Comparison of ENCODE assay signal across 10 mouse cellular contexts in genomic region chr16:93746957-93747356, GRCm38 (mm10). TPM values are rescaled to one million over a fixed set of nuclear protein-coding genes. Genes with fewer than 3 reads are reported as not detected.
DNase-seq lines count a peak whose midpoint lies in the region; ATAC-seq and TF ChIP-seq lines count a peak whose summit lies in the region.
"Had no signal": no experiment of that assay in that cellular context is flagged by ENCODE, and none has a peak within 500 bp of the region (broad histone marks: within the 10 kb centered on the region; RNA-seq: fewer than 3 reads in every experiment).

No protein-coding gene starts in this region.

- no peak for TF ChIP-seq EP300 in liver, postnatal 0 days (IDR thresholded peaks at IDR 0.05; ENCODE audit: low read depth)

- no peak for ATAC-seq in midbrain, embryonic 14.5 days (ENCODE audit: low FRiP score, low TSS enrichment)
- no peak for ATAC-seq in midbrain, embryonic 15.5 days (replicated peaks)
- no peak for ATAC-seq in liver, postnatal 0 days
- no peak for ATAC-seq in frontal cortex, adult (ENCODE audit: low TSS enrichment)

- no peaks in the 10 kb centered on the region for H3K9me3 ChIP-seq in midbrain, embryonic 14.5 days (ENCODE audit: control insufficient read depth, low read length)
- no peaks in the 10 kb centered on the region for H3K9me3 ChIP-seq in midbrain, embryonic 15.5 days
- H3K9me3 ChIP-seq in liver, postnatal 0 days (ENCODE audit: low read length), result no peaks in the 10 kb centered on the region
- H3K9me3 ChIP-seq: embryonic facial prominence, embryonic 12.5 days; hindbrain, embryonic 15.5 days had no signal

- intact Hi-C loops in gastrocnemius, adult 2 months (cut with DNase I), result no loop called here

- H3K4me2 ChIP-seq in midbrain, embryonic 14.5 days (ENCODE audit: low read length), result no peak overlapping the region
- no peak overlapping the region for H3K4me2 ChIP-seq in midbrain, embryonic 15.5 days
- H3K4me2 ChIP-seq in liver, postnatal 0 days (ENCODE audit: low read depth, low read length), result no peak overlapping the region
- H3K4me2 ChIP-seq: embryonic facial prominence, embryonic 12.5 days; hindbrain, embryonic 15.5 days had no signal

- no peak overlapping the region for H3K9ac ChIP-seq in midbrain, embryonic 14.5 days (replicated peaks; ENCODE audit: low read length)
- no peak overlapping the region for H3K9ac ChIP-seq in midbrain, embryonic 15.5 days
- no peak overlapping the region for H3K9ac ChIP-seq in liver, postnatal 0 days (replicated peaks)
- H3K9ac ChIP-seq: embryonic facial prominence, embryonic 12.5 days; hindbrain, embryonic 15.5 days had no signal

- peak; percentile 74 for TF ChIP-seq CTCF in gastrocnemius, adult 2 months (IDR thresholded peaks at IDR 0.05)
- TF ChIP-seq CTCF in liver, postnatal 0 days (IDR thresholded peaks at IDR 0.05; ENCODE audit: low read depth), result peak; percentile 62

- no peak overlapping the region for H3K27ac ChIP-seq in gastrocnemius, adult 2 months
- no peak overlapping the region for H3K27ac ChIP-seq in midbrain, embryonic 14.5 days (replicated peaks; ENCODE audit: low read depth, low read length)
- no peak overlapping the region for H3K27ac ChIP-seq in midbrain, embryonic 15.5 days
- no peak overlapping the region for H3K27ac ChIP-seq in liver, postnatal 0 days (ENCODE audit: low read depth)
- H3K27ac ChIP-seq: embryonic facial prominence, embryonic 12.5 days; hindbrain, embryonic 15.5 days had no signal

- no peak overlapping the region for H3K4me3 ChIP-seq in gastrocnemius, adult 2 months
- H3K4me3 ChIP-seq in midbrain, embryonic 14.5 days (replicated peaks; ENCODE audit: low read depth, low read length), result no peak overlapping the region
- H3K4me3 ChIP-seq in midbrain, embryonic 15.5 days, result no peak overlapping the region
- H3K4me3 ChIP-seq in liver, postnatal 0 days (ENCODE audit: low read depth, low read length), result no peak overlapping the region
- H3K4me3 ChIP-seq: embryonic facial prominence, embryonic 12.5 days; hindbrain, embryonic 15.5 days had no signal

- no peak for DNase-seq in gastrocnemius, adult 2 months
- no peak for DNase-seq in gastrocnemius, postnatal 25 days
- DNase-seq in midbrain, embryonic 14.5 days, result peak; percentile 10
- no peak for DNase-seq in liver, postnatal 0 days
- peak; percentile 66 for DNase-seq in thymus, postnatal 4 days
- no peak for DNase-seq in Muller cell, postnatal 12 days (ENCODE audit: inconsistent ontology term)

- H3K36me3 ChIP-seq in midbrain, embryonic 14.5 days (ENCODE audit: control insufficient read depth, insufficient read depth, low read length), result peaks cover 13% of the 10 kb centered on the region; the same call in 1 of the 2 replicates
- H3K36me3 ChIP-seq in midbrain, embryonic 15.5 days (replicated peaks), result peaks cover 10% of the 10 kb centered on the region; the same call in 1 of the 2 replicates
- H3K36me3 ChIP-seq in liver, postnatal 0 days (replicated peaks; ENCODE audit: insufficient read depth, low read length), result peaks cover 4% of the 10 kb centered on the region; the same call in 1 of the 2 replicates
- H3K36me3 ChIP-seq: embryonic facial prominence, embryonic 12.5 days had no signal

- 92% methylated on average over 4 of the region's 4 CpGs for WGBS in midbrain, embryonic 14.5 days
- 97% methylated on average over 4 of the region's 4 CpGs for WGBS in midbrain, embryonic 15.5 days
- WGBS in liver, postnatal 0 days (ENCODE audit: insufficient replicate concordance), result 90% methylated on average over 4 of the region's 4 CpGs

- H3K4me1 ChIP-seq in midbrain, embryonic 14.5 days (ENCODE audit: control insufficient read depth, insufficient read depth, low read length), result no peaks in the 10 kb centered on the region
- no peaks in the 10 kb centered on the region for H3K4me1 ChIP-seq in midbrain, embryonic 15.5 days
- H3K4me1 ChIP-seq in liver, postnatal 0 days (ENCODE audit: insufficient read depth), result peaks cover 30% of the 10 kb centered on the region
- H3K4me1 ChIP-seq: embryonic facial prominence, embryonic 12.5 days; hindbrain, embryonic 15.5 days had no signal

- no peaks in the 10 kb centered on the region for H3K27me3 ChIP-seq in midbrain, embryonic 14.5 days (ENCODE audit: control insufficient read depth, insufficient read depth, low read length)
- H3K27me3 ChIP-seq in midbrain, embryonic 15.5 days (replicated peaks), result no peaks in the 10 kb centered on the region
- H3K27me3 ChIP-seq in liver, postnatal 0 days (ENCODE audit: insufficient read depth, low read length), result no peaks in the 10 kb centered on the region
- H3K27me3 ChIP-seq: embryonic facial prominence, embryonic 12.5 days; hindbrain, embryonic 15.5 days had no signal

RNA-seq across cellular contexts. Expression of gene Dop1b, which starts 35.3 kb away (rescaled TPM):
- 10 to 100 TPM; 28.6 to 48.7 TPM for total RNA-seq in gastrocnemius, adult 2 months (2021)
- total RNA-seq in gastrocnemius, postnatal 25 days (2021), result 10 to 100 TPM; 20.6 to 26.9 TPM
- 36.5 and 40.3 TPM in 2 replicates for polyA plus RNA-seq in midbrain, embryonic 14.5 days (2014; fragmentation: Nextera tagmentation; extraction: Ambion mirVana)
- polyA plus RNA-seq in midbrain, embryonic 15.5 days (2015; fragmentation: Nextera tagmentation; extraction: Ambion mirVana), result 40.9 and 43.8 TPM in 2 replicates
- polyA plus RNA-seq in liver, postnatal 0 days (2015; fragmentation: Nextera tagmentation; extraction: Ambion mirVana), result 6.2 and 6.4 TPM in 2 replicates

Comparison
In these comparisons a context has a peak if more than half of its experiments do, and no peak if none do; other contexts are left out.
1. DNase-seq: peak in midbrain, embryonic 14.5 days (single experiment) and thymus, postnatal 4 days (single experiment); none in gastrocnemius, adult 2 months (single experiment), gastrocnemius, postnatal 25 days (single experiment), liver, postnatal 0 days (single experiment) and Muller cell, postnatal 12 days (single experiment).